Mouse (Mus musculus) hindbrain, embryonic 10.5 days (tissue): Measurements from ENCODE around the gene 2900026A02Rik. TPM values are rescaled to one million over a fixed set of nuclear protein-coding genes. Genes with fewer than 3 reads are reported as not detected.

ENCODE experiments used
- DNase-seq: peaks from one replicate; pipeline ENCODE4 v3.0.0-alpha.2; 2017; ENCODE audit warnings: low spot score
- H3K27ac ChIP-seq: fragments of 300-500 bp; sonication (generic); 2 replicates; pipeline ENCODE4 v1.5.1; 2016; ENCODE audit warnings: mild to moderate bottlenecking, moderate library complexity
- H3K27me3 ChIP-seq: fragments of 300-500 bp; sonication (generic); 2 replicates; pipeline ENCODE4 v1.6.1; 2016; ENCODE audit warnings: mild to moderate bottlenecking; ENCODE audit not compliant: poor library complexity, insufficient read depth, severe bottlenecking
- H3K36me3 ChIP-seq: fragments of 300-500 bp; sonication (generic); 2 replicates; pipeline ENCODE4 v1.6.1; 2016; ENCODE audit warnings: mild to moderate bottlenecking, moderate library complexity
- H3K4me1 ChIP-seq: fragments of 300-500 bp; sonication (generic); replicated peaks from 2 replicates; pipeline ENCODE4 v1.6.1; 2016; ENCODE audit warnings: mild to moderate bottlenecking
- H3K4me3 ChIP-seq: fragments of 300-500 bp; sonication (generic); 2 replicates; pipeline ENCODE4 v1.5.1; 2016; ENCODE audit warnings: mild to moderate bottlenecking, moderate library complexity
- H3K9me3 ChIP-seq: fragments of 300-500 bp; sonication (generic); 2 replicates; pipeline ENCODE4 v1.6.1; 2016; ENCODE audit warnings: mild to moderate bottlenecking, moderate library complexity
- WGBS: fragments of 180-500 bp; shearing (Covaris S2); methylation state at CpG from one replicate; pipeline ENCODE4 v1.1.7; 2016; 5-methylcytosine and 5-hydroxymethylcytosine counted together
- polyA plus RNA-seq: library from polyadenylated mRNA; unstranded; fragments of >200 nt; fragmentation: Nextera tagmentation; extraction: Ambion mirVana; gene quantifications from 2 replicates; pipeline ENCODE4 v1.2.1, GENCODE M21; 2016

Gene 2900026A02Rik
- polyA plus RNA-seq, 1 experiment from 2014 or later = 2.1 TPM

GRCm38 (mm10) chr5:113220383-113221146 lies 471 bp downstream of the 2900026A02Rik start:
- Histone ChIP-seq H3K4me1 (peaks cover 46% of the 10 kb centered on the region), H3K9me3 (no peaks in the 10 kb centered on the region), H3K27me3 (peaks cover 8% of the 10 kb centered on the region; the same call in 1 of the 2 replicates), H3K36me3 (no peaks in the 10 kb centered on the region), H3K27ac (peak overlapping the region; percentile 88), H3K4me3 (peak overlapping the region; percentile 76)
- WGBS = 2% methylated on average over 64 of the region's 64 CpGs
- peak; percentile 53 for DNase-seq

- Histone ChIP-seq H3K36me3 (no peaks in the 10 kb centered on the region), H3K27me3 (peaks cover 8% of the 10 kb centered on the region; the same call in 1 of the 2 replicates), H3K9me3 (no peaks in the 10 kb centered on the region), H3K4me3 (peak overlapping the region; percentile 76; the same call in 1 of the 2 replicates), H3K4me1 (peaks cover 39% of the 10 kb centered on the region), H3K27ac (peak overlapping the region; percentile 88; the same call in 1 of the 2 replicates)
- DNase-seq = no peak
- 61% methylated on average over 7 of the region's 7 CpGs for WGBS
Observed at GRCm38 (mm10) chr5:113219876-113220275, 1.2 kb downstream of the 2900026A02Rik start.

- no peak overlapping the region for H3K27ac ChIP-seq
- peaks cover 8% of the 10 kb centered on the region; the same call in 1 of the 2 replicates for H3K27me3 ChIP-seq
- no peaks in the 10 kb centered on the region for H3K36me3 ChIP-seq
- H3K4me3 ChIP-seq = no peak overlapping the region
- WGBS = 86% methylated on average over 6 of the region's 6 CpGs
- H3K9me3 ChIP-seq = no peaks in the 10 kb centered on the region
- H3K4me1 ChIP-seq = peaks cover 36% of the 10 kb centered on the region
- no peak for DNase-seq
Observed at GRCm38 (mm10) chr5:113219450-113219849, 1.6 kb downstream of the 2900026A02Rik start.

DNA sequence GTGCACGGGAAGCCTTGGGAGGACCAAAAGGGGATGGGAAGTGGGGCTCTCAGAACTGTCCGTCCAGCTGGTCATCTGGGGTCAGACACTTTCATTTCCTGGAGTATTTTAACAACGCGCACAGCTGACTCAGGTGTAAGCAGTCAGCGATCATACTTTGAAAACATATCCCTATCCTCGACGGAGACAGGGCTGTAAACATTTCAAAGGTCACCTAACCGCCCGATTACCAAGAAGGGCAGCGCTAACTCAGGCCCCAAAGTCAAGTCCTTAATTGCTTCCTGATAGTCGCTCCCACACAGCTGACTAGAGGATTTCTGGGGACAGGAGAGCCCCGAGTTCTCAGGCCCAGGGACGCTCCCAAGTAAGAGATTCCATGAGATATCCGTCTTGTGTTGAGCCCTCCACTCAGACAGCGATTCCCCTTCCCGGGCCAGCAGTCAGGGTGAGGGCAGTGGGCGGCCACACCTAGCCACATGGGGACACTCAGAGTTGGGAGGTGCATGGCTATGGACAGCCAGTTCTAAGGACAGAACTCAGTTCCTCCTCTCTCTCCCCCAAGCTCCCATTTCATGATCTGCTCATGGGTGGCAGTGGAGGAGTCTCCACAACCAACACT lies 2.3 kb downstream of the 2900026A02Rik start:
- no peak overlapping the region for H3K4me3 ChIP-seq
- peaks cover 35% of the 10 kb centered on the region for H3K4me1 ChIP-seq
- no peak overlapping the region for H3K27ac ChIP-seq
- H3K9me3 ChIP-seq = no peaks in the 10 kb centered on the region
- no peaks in the 10 kb centered on the region for H3K36me3 ChIP-seq
- no peak for DNase-seq
- WGBS = 83% methylated on average over 17 of the region's 17 CpGs
- peaks cover 8% of the 10 kb centered on the region; the same call in 1 of the 2 replicates for H3K27me3 ChIP-seq

DNA sequence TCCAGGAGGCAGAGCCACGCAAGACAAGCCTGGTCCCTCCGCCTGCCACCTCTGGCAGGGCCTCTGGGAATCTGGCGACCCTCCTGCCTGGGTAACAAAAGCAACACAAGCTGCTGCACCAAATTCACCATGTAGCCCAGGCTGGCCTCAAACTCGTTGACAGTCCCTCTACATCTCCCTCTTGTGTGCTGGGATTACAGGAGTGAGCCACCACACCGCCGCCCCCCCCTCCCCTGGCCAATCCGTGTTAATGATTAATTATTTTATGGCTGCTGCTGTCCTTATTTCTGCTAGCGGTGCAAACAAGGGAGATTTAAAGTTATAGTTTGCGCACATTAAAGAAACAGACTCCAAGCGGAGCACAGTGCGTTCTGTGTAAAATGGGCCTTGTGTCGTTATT lies 4.0 kb downstream of the 2900026A02Rik start:
- H3K9me3 ChIP-seq = no peaks in the 10 kb centered on the region
- no peak for DNase-seq
- no peak overlapping the region for H3K27ac ChIP-seq
- H3K27me3 ChIP-seq = peaks cover 8% of the 10 kb centered on the region; the same call in 1 of the 2 replicates
- H3K36me3 ChIP-seq = no peaks in the 10 kb centered on the region
- H3K4me1 ChIP-seq = peaks cover 45% of the 10 kb centered on the region
- no peak overlapping the region for H3K4me3 ChIP-seq
- 84% methylated on average over 12 of the region's 12 CpGs for WGBS

GRCm38 (mm10) chr5:113216328-113216960 lies 4.6 kb downstream of the 2900026A02Rik start:
- DNase-seq = no peak
- WGBS = 81% methylated on average over 14 of the region's 14 CpGs
- Histone ChIP-seq H3K27me3 (peaks cover 8% of the 10 kb centered on the region; the same call in 1 of the 2 replicates), H3K4me1 (peaks cover 46% of the 10 kb centered on the region), H3K27ac (no peak overlapping the region), H3K4me3 (no peak overlapping the region), H3K9me3 (no peaks in the 10 kb centered on the region), H3K36me3 (no peaks in the 10 kb centered on the region)

- Histone ChIP-seq H3K36me3 (no peaks in the 10 kb centered on the region), H3K4me3 (no peak overlapping the region), H3K9me3 (no peaks in the 10 kb centered on the region), H3K4me1 (peaks cover 47% of the 10 kb centered on the region), H3K27ac (no peak overlapping the region), H3K27me3 (peaks cover 8% of the 10 kb centered on the region; the same call in 1 of the 2 replicates)
- 84% methylated on average over 9 of the region's 9 CpGs for WGBS
- no peak for DNase-seq
Observed at GRCm38 (mm10) chr5:113215610-113216011, 5.4 kb downstream of the 2900026A02Rik start.

- peaks cover 49% of the 10 kb centered on the region for H3K4me1 ChIP-seq
- H3K27me3 ChIP-seq = no peaks in the 10 kb centered on the region
- no peak for DNase-seq
- no peak overlapping the region for H3K4me3 ChIP-seq
- H3K9me3 ChIP-seq = no peaks in the 10 kb centered on the region
- no peaks in the 10 kb centered on the region for H3K36me3 ChIP-seq
- H3K27ac ChIP-seq = peak overlapping the region; percentile 16; the same call in 1 of the 2 replicates
- WGBS = 82% methylated on average over 11 of the region's 11 CpGs
Observed at GRCm38 (mm10) chr5:113214455-113214854, 6.6 kb downstream of the 2900026A02Rik start.

GRCm38 (mm10) chr5:113214041-113214440 lies 7.0 kb downstream of the 2900026A02Rik start:
- H3K9me3 ChIP-seq = no peaks in the 10 kb centered on the region
- no peaks in the 10 kb centered on the region for H3K36me3 ChIP-seq
- H3K4me3 ChIP-seq = no peak overlapping the region
- peaks cover 49% of the 10 kb centered on the region for H3K4me1 ChIP-seq
- 95% methylated on average over 8 of the region's 8 CpGs for WGBS
- no peaks in the 10 kb centered on the region for H3K27me3 ChIP-seq
- H3K27ac ChIP-seq = peak overlapping the region; percentile 16; the same call in 1 of the 2 replicates
- DNase-seq = no peak

GRCm38 (mm10) chr5:113212156-113212835 lies 8.7 kb downstream of the 2900026A02Rik start:
- Histone ChIP-seq H3K4me3 (no peak overlapping the region), H3K36me3 (no peaks in the 10 kb centered on the region), H3K27me3 (no peaks in the 10 kb centered on the region), H3K4me1 (peaks cover 59% of the 10 kb centered on the region), H3K27ac (peak overlapping the region; percentile 50; the same call in 1 of the 2 replicates), H3K9me3 (no peaks in the 10 kb centered on the region)
- no peak for DNase-seq
- WGBS = 80% methylated on average over 10 of the region's 10 CpGs

DNA sequence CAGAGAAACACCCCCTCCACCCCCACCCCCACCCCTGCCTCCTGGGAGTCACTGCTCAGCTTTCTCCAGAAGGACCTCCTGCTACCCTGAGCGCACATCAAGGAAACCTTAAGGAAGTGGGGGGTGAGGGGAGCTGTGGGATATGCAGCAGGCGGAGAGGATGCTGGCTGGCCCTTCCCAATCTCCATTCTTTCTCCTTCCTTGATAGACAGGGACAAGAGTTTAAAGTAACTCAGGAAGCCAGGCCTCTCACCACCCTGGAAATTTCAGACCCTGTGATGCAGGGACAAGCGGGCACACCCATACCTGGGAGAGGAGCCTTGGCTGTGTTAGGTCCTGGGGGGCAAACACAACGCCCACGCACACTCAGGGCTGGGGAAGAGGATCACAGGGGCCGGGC lies 10.7 kb downstream of the 2900026A02Rik start:
- Histone ChIP-seq H3K4me1 (peaks cover 63% of the 10 kb centered on the region), H3K4me3 (no peak overlapping the region), H3K9me3 (no peaks in the 10 kb centered on the region), H3K36me3 (no peaks in the 10 kb centered on the region), H3K27ac (peak overlapping the region; percentile 74), H3K27me3 (no peaks in the 10 kb centered on the region)
- no peak for DNase-seq
- 81% methylated on average over 6 of the region's 6 CpGs for WGBS

- H3K9me3 ChIP-seq = no peaks in the 10 kb centered on the region
- peak overlapping the region; percentile 80 for H3K27ac ChIP-seq
- no peak for DNase-seq
- no peak overlapping the region for H3K4me3 ChIP-seq
- peaks cover 63% of the 10 kb centered on the region for H3K4me1 ChIP-seq
- no peaks in the 10 kb centered on the region for H3K36me3 ChIP-seq
- no peaks in the 10 kb centered on the region for H3K27me3 ChIP-seq
- 86% methylated on average over 13 of the region's 13 CpGs for WGBS
Observed at GRCm38 (mm10) chr5:113209898-113210297, 11.1 kb downstream of the 2900026A02Rik start.
